Mouse (Mus musculus) adrenal gland, postnatal 25 days (tissue): ENCODE results near the gene Pip5k1a. TPM values are rescaled to one million over a fixed set of nuclear protein-coding genes. Genes with fewer than 3 reads are reported as not detected.
"Not testable (repeated sequence)": the region's sequence is repeated elsewhere in the genome, so short reads cannot be mapped to it uniquely, and the experiment has no call there.

Experiments used
- DNase-seq: peaks from one replicate; pipeline ENCODE4 v3.0.0; 2021; ENCODE audit warnings: mixed read lengths
- long read RNA-seq: library from polyadenylated mRNA; stranded (forward); transcript quantifications from one replicate; pipeline ENCODE4 v2.0.0, GENCODE M21; 2021
- total RNA-seq: library from RNA; stranded (reverse); gene quantifications from 2 replicates; pipeline ENCODE4 v1.2.3, GENCODE M21; 2021

Gene Pip5k1a
- 39.5 and 43.1 TPM in 2 replicates for total RNA-seq
- long read RNA-seq, transcript Pip5k1a-205 (15 exons, 3,663 nt): major isoform, 7 of 28 reads
- long read RNA-seq, partial matches to known transcripts: 3 of 28 reads
- long read RNA-seq, other reads (novel, unspliced or antisense): 15 of 28 reads

GRCm38 (mm10) chr3:95106338-95107117, at the start of gene Pip5k1a:
Pip5k1a (minus strand) TSS chr3:95106930.
- peak; percentile 95 for DNase-seq

- no peak for DNase-seq
Observed at GRCm38 (mm10) chr3:95153874-95154273, 47.1 kb upstream of the Pip5k1a start.

- DNase-seq: no peak
Observed at GRCm38 (mm10) chr3:95147924-95148323, 41.2 kb upstream of the Pip5k1a start.

- peak; percentile 85 for DNase-seq
Observed at GRCm38 (mm10) chr3:95142617-95143011, 35.9 kb upstream of the Pip5k1a start.

- no peak for DNase-seq
Observed at GRCm38 (mm10) chr3:95141952-95142616, 35.4 kb upstream of the Pip5k1a start, which contains the start of gene Tnfaip8l2. Tnfaip8l2 (minus strand) TSS chr3:95142360.

- no peak for DNase-seq
Observed at GRCm38 (mm10) chr3:95141474-95141873, 34.7 kb upstream of the Pip5k1a start.

GRCm38 (mm10) chr3:95140795-95141194, 34.1 kb upstream of the Pip5k1a start:
- DNase-seq: no peak

GRCm38 (mm10) chr3:95140289-95140595, 33.5 kb upstream of the Pip5k1a start:
- no peak for DNase-seq

GRCm38 (mm10) chr3:95139586-95140288, 33.0 kb upstream of the Pip5k1a start:
- no peak for DNase-seq

- no peak for DNase-seq
Observed at GRCm38 (mm10) chr3:95136336-95136735, 29.6 kb upstream of the Pip5k1a start.

GRCm38 (mm10) chr3:95135433-95136052, 28.8 kb upstream of the Pip5k1a start:
- no peak for DNase-seq

GRCm38 (mm10) chr3:95135023-95135422, 28.3 kb upstream of the Pip5k1a start:
- peak; percentile 47 for DNase-seq

GRCm38 (mm10) chr3:95134133-95134532, 27.4 kb upstream of the Pip5k1a start:
- DNase-seq: not testable (repeated sequence)

GRCm38 (mm10) chr3:95133680-95134101, 27.0 kb upstream of the Pip5k1a start, which contains the start of the genes Scnm1 and Lysmd1:
Scnm1 (minus strand) TSS chr3:95134011.
Lysmd1 (plus strand) TSS chr3:95134088.
- peak; percentile 85 for DNase-seq

GRCm38 (mm10) chr3:95133176-95133575, 26.4 kb upstream of the Pip5k1a start:
- no peak for DNase-seq

GRCm38 (mm10) chr3:95132389-95132788, 25.7 kb upstream of the Pip5k1a start:
- not testable (repeated sequence) for DNase-seq

- DNase-seq: no peak
Observed at GRCm38 (mm10) chr3:95130081-95130480, 23.4 kb upstream of the Pip5k1a start.

- DNase-seq: no peak
Observed at GRCm38 (mm10) chr3:95129226-95129651, 22.5 kb upstream of the Pip5k1a start.

GRCm38 (mm10) chr3:95124972-95125371, 18.2 kb upstream of the Pip5k1a start:
- DNase-seq: peak; percentile 63

GRCm38 (mm10) chr3:95124246-95124645, 17.5 kb upstream of the Pip5k1a start, which contains the start of gene Tmod4:
Tmod4 (plus strand) TSS chr3:95124476.
- DNase-seq: no peak

GRCm38 (mm10) chr3:95121580-95121979, 14.8 kb upstream of the Pip5k1a start:
- no peak for DNase-seq

- no peak for DNase-seq
Observed at GRCm38 (mm10) chr3:95117751-95118150, 11.0 kb upstream of the Pip5k1a start.
